Mouse (Mus musculus) retina, adult 2 months (tissue): ENCODE data around the gene Cdk18.

Source experiments
- DNase-seq: peaks from one replicate; pipeline ENCODE4 v3.0.0-alpha.2; 2012; ENCODE audit warnings: low read depth, low spot score

The Cdk18 gene

GRCm38 (mm10) chr1:132065475-132066172 is 73.9 kb downstream of the Cdk18 start:
- DNase-seq, result no peak

DNA sequence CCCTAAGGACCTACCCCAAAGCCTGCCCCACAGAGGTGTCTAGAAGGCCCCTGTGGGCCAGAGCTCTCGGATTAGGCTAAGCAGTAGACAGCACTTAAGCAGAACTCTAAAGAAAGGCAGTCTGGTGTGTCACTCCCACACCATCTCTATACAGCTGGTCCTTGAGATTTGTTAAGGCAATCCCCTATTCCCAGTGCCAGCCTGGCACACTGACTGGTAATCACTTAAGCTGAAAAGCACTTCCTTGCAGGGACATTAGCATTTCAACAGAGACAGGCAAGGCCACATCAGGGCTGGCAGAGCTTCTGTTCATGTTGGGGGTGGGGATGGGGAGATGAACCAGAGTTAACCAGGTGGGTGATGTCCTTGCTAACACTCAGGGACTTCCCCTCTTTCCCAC is 74.5 kb downstream of the Cdk18 start:
- DNase-seq, result no peak

DNA sequence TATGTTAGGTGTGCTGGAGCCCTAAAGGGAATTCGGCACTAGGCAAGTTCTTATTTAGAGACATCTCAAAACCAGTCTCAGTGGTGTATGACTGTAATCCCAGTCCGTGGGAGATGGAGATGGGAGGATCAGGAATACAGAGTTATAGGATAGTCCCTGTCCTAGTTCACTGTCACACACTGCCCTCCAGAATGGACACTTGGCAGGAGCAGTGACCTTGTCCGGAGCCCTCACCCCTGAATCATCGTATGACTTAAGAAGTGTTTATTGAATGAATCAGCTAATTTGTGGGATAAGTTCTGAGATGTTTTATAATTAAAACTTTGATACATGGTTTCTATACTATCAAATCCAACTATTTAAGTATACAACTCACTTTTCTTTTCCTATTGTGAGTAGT is 76.4 kb downstream of the Cdk18 start:
- DNase-seq, result no peak
